Mouse (Mus musculus) regulatory T cell (primary cell): ENCODE data around the gene Tkfc.
"Not testable (repeated sequence)": the region's sequence is repeated elsewhere in the genome, so short reads cannot be mapped to it uniquely, and the experiment has no call there.

Experiments used
- in situ Hi-C: fragments of 300-600 bp; cut with MboI, MseI; formaldehyde crosslinking; loops from one replicate; pipeline ENCODE4 v1.15.1; 2025; ENCODE audit warnings: high pct_unique_total_duplicates

The Tkfc gene

GRCm38 (mm10) chr19:10589127-10589857 is 16.2 kb downstream of the Tkfc start:
- in situ Hi-C loops = no loop called here

DNA sequence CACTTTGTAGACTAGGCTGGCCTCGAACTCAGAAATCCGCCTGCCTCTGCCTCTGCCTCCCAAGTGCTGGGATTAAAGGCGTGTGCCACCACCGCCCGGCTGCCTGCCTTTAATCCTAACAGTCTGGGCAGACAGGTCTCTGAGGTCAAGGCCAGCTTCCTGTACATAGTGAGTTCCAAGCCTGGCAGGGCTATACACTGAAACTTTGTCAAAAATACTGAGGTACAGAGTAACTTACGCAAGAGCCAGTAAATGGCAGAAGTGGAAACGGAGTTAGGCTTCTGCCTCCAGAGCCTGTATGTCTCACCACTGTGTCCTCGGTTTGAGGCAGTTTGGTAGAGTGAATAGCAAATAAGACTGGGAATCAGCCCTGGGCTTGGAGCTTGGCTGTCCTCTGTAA is 18.2 kb downstream of the Tkfc start:
- in situ Hi-C loops = no loop called here

DNA sequence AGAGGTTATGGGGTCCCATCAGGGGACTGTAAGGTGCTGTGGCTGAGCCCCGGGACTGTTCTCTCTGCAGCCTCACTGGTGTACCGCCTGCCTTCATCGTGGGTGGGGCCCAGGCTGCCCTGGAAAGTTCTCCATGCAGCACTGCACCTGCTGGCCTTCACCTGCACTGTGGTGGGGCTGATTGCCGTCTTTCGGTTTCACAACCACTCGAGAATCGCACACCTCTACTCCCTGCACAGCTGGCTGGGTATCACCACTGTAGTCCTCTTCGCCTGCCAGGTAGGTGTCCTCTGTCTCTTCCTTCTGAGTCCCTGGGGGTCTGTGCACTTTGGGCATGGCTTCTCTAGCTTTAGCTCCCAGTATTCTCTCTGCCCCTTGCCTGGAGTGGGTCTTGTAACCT is 20.3 kb downstream of the Tkfc start:
- in situ Hi-C loops = no loop called here

DNA sequence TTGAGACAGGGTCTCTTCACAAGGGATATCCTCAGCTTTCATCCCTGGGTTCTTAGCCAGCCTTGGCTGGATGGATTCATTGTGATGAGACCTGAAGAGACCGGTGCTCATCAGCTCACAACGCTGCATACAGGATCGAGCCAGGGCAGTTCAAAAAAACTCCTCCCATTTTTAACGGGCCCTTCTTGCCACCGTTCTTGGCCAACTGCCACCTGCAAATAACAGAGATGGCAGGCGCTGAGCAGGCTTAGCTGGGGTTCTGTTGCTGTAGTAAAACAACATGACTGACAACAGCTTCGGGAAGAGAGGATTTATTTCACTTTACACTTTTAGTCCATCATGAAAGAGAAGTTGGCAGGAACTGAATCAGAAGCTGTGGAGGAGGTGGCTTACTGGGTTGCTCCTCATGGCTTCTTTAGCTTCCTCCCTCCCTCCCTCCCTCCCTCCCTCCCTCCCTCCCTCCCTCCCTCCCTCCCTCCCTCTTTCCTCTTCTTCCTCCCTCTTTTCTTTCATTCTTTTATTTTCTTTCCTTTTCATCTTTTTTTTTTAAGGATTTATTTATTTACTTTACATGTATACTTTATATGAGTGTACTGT is 21.8 kb downstream of the Tkfc start:
- in situ Hi-C loops = loop anchor here (5.0 kb wide), 1 partner anchor 34 kb away; no protein-coding TSS in a partner anchor

DNA sequence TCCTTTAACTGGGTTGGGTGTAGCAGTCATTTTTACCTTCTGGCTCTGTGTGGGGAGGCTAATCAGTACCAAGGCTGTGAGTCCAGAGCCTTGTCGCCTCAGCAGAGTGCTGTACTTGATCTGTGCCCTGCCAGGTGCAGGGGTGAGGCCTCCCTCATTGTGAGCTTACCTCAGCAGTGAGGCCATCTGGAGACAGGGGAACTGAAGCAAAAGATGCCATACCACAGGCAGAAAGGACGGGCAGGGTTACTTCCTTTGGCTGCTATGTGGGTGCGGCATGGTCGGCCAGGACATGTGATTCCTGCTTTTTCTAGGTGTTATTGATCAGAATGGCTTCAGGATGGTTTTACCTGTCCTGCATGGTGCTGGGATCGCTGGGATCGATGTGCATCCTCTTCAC is 23.5 kb downstream of the Tkfc start:
- in situ Hi-C loops = loop anchor here (5.0 kb wide), 1 partner anchor 35 kb away; no protein-coding TSS in a partner anchor

- in situ Hi-C loops = loop anchor here (5.0 kb wide), 1 partner anchor 37 kb away; no protein-coding TSS in a partner anchor
Measured at GRCm38 (mm10) chr19:10580761-10581160, 24.7 kb downstream of the Tkfc start.

GRCm38 (mm10) chr19:10580102-10580501 is 25.4 kb downstream of the Tkfc start:
- in situ Hi-C loops = loop anchor here (5.0 kb wide), 1 partner anchor 37 kb away; no protein-coding TSS in a partner anchor

DNA sequence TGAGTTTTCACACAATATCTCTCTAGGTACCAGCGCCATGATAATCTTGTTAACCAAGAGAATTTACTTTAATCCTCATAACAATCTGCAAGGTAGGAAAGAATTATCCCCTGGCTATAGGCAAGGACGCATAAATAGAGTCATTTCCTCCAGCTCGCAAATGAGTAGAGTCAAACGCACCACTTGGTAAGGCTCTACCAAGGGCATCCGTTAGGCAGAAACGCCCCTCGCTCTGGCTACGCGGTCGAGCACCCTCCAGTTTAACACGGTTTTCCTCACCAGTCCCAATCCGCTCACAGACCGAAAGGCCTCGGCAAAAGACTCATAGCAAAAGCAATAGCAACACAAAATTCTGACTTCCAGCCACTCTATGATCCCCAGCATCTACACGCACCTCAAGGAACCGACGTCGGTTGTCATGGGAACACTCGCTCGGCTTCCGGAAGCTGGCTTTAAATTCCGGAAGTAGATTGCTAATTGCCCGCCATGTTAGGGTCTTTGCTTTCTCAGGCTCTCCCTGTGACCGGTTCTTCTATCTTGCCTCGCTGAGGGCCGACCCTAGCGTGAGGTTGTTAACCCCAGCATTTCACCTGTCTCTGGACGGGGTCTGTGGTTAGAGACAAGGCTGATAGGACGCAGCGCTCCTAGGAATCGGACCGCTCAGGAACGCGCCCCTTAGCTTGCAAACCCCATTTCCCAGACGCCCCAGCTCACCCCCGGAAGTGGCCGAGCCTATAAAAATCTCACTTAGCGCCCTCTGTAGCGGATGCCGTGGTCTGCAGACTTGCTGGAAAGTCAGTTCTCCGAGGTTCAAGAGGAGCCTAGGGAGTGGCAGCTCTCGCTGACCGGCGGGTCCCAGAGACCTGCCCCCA is 28.5 kb downstream of the Tkfc start, which contains the start of the genes Cyb561a3 and Tmem138:
TSS of gene Cyb561a3 (plus strand) at position 483 of the 872 bp plus-strand sequence.
TSS of gene Tmem138 (minus strand) at position 673 of the 872 bp plus-strand sequence.
- in situ Hi-C loops = no loop called here

- in situ Hi-C loops = no loop called here
Measured at GRCm38 (mm10) chr19:10569627-10570026, 35.8 kb downstream of the Tkfc start.

DNA sequence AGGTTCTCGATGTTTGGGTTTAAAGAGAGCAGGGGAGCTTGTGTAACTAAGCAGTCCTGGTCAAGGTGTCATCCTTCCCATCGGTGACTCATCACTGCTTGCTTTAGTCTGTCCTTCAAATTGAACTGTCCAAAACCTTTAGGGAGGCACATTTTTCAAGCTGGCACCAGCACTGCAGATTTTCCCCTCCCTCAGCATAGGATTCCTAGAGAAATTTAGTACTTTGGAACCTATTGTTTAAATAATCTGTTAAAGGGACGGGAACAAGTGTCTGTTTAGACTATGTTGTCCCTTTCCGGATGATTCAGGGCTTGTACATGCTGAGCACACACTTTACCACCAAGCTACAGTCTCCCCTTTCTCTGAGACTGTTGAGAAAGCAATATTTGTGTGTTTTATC is 40.2 kb downstream of the Tkfc start:
- in situ Hi-C loops = no loop called here

DNA sequence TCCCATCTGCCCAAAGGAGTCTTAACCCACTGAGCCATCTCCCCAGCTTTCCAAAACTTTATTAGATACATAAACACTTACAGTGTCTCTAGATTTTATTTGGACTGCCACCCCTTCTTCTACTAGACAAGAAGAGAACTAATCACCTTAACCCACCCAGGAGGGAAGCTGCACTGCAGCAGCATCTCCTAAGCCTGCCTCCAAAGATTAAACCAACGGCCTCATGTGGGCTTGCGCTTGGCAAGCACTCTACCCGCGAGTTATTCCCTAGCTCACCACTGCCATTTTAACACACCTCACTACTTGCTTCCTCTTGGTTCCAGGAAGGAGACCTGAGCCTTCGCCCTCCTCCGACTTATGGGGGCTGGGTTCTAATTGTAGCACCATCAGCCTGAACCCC is 41.2 kb downstream of the Tkfc start:
- in situ Hi-C loops = no loop called here

DNA sequence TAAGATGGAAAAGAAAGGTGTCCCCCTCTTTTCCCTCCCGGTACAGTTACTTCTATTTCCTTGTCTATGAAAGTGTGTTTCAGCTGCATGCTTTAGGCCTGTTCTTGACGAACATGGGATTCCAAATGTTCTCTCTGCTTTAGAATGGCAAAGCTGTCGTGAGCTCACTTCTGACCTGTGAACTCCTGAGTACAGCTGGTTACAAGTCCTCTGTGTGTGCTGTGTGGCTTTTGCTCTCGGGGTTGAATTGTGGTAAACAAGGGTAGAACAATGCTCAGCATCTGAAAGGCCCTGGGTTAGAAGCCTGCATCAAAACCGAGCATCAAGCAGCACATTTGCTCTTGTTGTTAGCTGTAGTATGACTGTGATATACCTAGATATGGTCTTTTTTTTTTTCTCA is 43.1 kb downstream of the Tkfc start:
- in situ Hi-C loops = no loop called here

GRCm38 (mm10) chr19:10561558-10562314 is 43.7 kb downstream of the Tkfc start:
- in situ Hi-C loops = no loop called here

DNA sequence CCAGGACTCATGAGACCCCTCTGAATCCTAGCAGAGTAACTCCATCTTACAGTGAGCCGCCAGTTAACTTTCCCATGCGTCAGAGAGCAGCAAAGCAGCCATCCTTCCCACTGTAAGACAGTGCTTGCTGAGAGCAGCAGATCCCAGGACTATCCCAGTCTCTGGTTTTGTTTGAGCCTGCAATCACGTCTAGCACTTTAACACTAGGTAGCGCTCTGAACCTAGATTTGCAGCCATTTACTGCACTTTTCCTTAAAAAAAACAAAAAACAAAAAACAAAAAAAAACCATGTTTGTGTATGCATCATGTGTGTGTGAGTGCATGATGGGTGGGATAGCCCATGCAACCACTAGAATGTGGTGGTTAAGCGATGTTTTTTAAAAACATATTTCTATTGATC is 45.3 kb downstream of the Tkfc start:
- in situ Hi-C loops = no loop called here

DNA sequence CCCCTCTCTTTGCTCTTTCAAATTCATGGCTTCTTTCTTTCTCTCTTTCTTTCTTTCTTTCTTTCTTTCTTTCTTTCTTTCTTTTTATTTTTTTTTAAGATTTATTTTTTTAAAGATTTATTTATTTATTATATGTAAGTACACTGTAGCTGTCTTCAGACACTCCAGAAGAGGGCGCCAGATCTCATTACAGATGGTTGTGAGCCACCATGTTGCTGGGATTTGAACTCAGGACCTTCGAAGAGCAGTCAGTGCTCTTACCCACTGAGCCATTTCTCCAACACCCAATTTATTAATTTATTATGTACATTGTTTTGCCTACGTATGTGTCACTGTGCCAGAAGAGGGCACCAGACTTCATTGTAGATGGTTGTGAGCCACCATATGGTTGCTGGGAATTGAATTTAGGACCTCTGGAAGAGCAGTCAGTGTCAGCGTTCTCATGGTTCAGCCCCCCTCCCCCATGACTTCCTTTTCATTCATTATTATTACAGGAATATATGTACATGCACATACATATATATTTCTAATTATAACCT is 47.5 kb downstream of the Tkfc start:
- in situ Hi-C loops = not testable (repeated sequence)

- in situ Hi-C loops = no loop called here
Measured at GRCm38 (mm10) chr19:10557430-10557829, 48.0 kb downstream of the Tkfc start.

- in situ Hi-C loops = no loop called here
Measured at GRCm38 (mm10) chr19:10557001-10557400, 48.5 kb downstream of the Tkfc start.

DNA sequence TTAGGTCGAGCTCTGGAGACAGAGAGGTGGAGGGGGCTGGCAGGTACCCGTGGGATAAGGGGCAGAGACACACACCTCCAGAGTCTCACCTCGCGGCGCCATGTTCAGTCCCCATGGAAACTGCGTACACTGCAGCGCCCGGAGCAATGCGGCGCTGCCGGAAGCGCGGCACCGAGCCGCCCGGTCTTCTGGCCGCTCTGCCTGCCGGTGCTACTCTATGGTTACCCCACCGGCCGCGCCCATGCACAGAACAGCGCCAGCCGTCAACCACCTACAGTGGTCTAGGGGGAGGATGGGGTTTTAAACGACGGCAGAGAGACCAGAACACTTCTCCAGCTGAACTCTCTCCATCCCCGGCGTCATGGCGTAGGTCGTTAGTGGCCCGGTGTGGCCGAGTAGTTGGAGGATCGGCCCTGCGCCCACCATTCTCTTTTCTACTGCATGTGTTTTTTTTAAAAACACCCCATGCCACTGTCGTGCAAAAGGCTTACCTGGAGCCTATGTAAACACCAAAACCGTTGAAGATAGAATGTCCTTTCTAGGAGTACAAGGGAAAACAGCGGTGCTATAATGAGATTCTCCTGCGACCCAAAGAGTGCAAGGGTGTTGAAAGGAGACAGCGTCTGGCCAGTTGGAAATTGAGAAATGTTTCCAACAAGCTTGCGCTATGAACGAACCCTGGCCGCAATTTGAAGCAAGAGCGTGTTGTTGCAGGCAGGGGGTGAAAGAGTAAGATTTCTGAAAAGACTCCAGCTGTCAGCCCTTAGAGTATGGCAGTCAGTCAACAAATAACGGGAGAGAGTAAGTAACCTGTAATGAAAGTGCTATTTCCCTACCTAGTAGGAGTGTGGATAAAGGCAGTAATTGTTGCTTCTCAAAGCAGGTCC is 49.6 kb downstream of the Tkfc start, which contains the start of gene Tmem216:
TSS of gene Tmem216 (minus strand) at position 615 of the 887 bp plus-strand sequence.
- in situ Hi-C loops = no loop called here

DNA sequence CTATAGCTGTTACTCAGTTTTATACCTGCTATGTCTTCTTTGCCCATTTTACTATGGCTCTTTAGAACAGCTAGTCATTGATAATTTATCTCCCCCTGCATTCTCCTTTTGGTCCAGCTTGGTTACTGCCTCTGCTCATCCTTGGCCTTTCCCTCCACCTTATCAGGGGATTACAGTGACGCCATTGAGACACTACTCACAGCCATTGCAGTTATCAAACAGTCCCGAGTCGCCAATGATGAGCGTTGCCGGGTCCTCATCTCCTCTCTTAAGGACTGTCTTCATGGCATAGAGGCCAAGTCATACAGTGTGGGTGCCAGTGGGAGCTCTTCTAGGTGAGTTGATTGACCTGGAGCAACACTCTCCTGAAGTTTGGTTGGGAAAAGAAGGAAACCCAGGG is 66.0 kb downstream of the Tkfc start:
- in situ Hi-C loops = no loop called here
